Mouse (Mus musculus) MEL (cell line): Measurements from ENCODE around the gene Pmfbp1. TPM values are rescaled to one million over a fixed set of nuclear protein-coding genes. Genes with fewer than 3 reads are reported as not detected.

Experiments
- DNase-seq: peaks from one replicate; pipeline ENCODE4 v3.0.0; 2011; ENCODE audit warnings: low read depth, low spot score
- H3K27ac ChIP-seq: 2 replicates; pipeline ENCODE4 v1.5.1; 2012; ENCODE audit warnings: low read depth, mild to moderate bottlenecking, control low read depth, low read length, moderate library complexity; ENCODE audit not compliant: control insufficient read depth
- H3K27me3 ChIP-seq, 2 experiments: fragments of 150-350 bp in 1 of 2; sonication (generic) in 1 of 2; 2 replicates each; pipeline ENCODE4 v1.6.1; 2012; ENCODE audit warnings: low read length in 2 of 2, mild to moderate bottlenecking in 2 of 2, improper control_type of control experiment in 1 of 2, moderate library complexity in 1 of 2; ENCODE audit not compliant: insufficient read depth in 2 of 2, control insufficient read depth in 1 of 2
- H3K36me3 ChIP-seq, 2 experiments: 2 replicates each; pipeline ENCODE4 v1.6.1; 2012 to 2014; ENCODE audit warnings: low read length in 2 of 2, improper control_type of control experiment in 1 of 2, inconsistent platforms in 1 of 2, mild to moderate bottlenecking in 1 of 2; ENCODE audit not compliant: insufficient read depth in 2 of 2, control insufficient read depth in 1 of 2
- H3K4me1 ChIP-seq, 2 experiments: fragments of 150-350 bp in 1 of 2; sonication (generic) in 1 of 2; 2 replicates each; pipeline ENCODE4 v1.6.1; 2012; ENCODE audit warnings: low read length in 2 of 2, improper control_type of control experiment in 1 of 2, mild to moderate bottlenecking in 1 of 2; ENCODE audit not compliant: insufficient read depth in 2 of 2, control insufficient read depth in 1 of 2
- H3K4me3 ChIP-seq, 2 experiments: fragments of 150-350 bp in 1 of 2; sonication (generic) in 1 of 2; 2 replicates each; pipeline ENCODE4 v1.5.1; 2012; ENCODE audit warnings: low read depth in 2 of 2, low read length in 2 of 2, mild to moderate bottlenecking in 2 of 2, moderate library complexity in 2 of 2, control low read depth in 1 of 2, improper control_type of control experiment in 1 of 2; ENCODE audit not compliant: control insufficient read depth in 1 of 2, insufficient read depth in 1 of 2
- H3K79me2 ChIP-seq: 2 replicates; pipeline ENCODE4 v1.6.1; 2012; ENCODE audit warnings: mild to moderate bottlenecking, low read length, moderate library complexity; ENCODE audit not compliant: control insufficient read depth, poor library complexity, insufficient read depth
- H3K9ac ChIP-seq: 2 replicates; pipeline ENCODE4 v1.6.1; 2012; ENCODE audit warnings: low read depth, mild to moderate bottlenecking, control low read depth, low read length, moderate library complexity; ENCODE audit not compliant: control insufficient read depth, poor library complexity, severe bottlenecking
- H3K9me3 ChIP-seq: fragments of 150-350 bp; sonication (generic); replicated peaks from 2 replicates; pipeline ENCODE4 v1.6.1; 2012; ENCODE audit warnings: mild to moderate bottlenecking, low read length, improper control_type of control experiment, moderate library complexity; ENCODE audit not compliant: insufficient read depth
- CHD1 ChIP-seq: IDR thresholded peaks from 2 replicates; pipeline ENCODE4 v1.6.1; 2012; ENCODE audit warnings: low read depth, mild to moderate bottlenecking, inconsistent platforms, low read length, improper control_type of control experiment
- CHD2 ChIP-seq: IDR thresholded peaks from 2 replicates; pipeline ENCODE4 v1.6.1; 2011; ENCODE audit warnings: low read length, improper control_type of control experiment
- CTCF ChIP-seq, 3 experiments: IDR thresholded peaks in 2 of 3; conservative IDR thresholded peaks in 1 of 3; 2 replicates each; pipeline ENCODE4 v1.5.1; 2011 to 2012; ENCODE audit warnings: low read length in 3 of 3, low read depth in 2 of 3, mild to moderate bottlenecking in 2 of 3, improper control_type of control experiment in 1 of 3, inconsistent platforms in 1 of 3, mixed read lengths in 1 of 3, moderate library complexity in 1 of 3; ENCODE audit not compliant: control insufficient read depth in 1 of 3, insufficient read depth in 1 of 3, poor library complexity in 1 of 3, severe bottlenecking in 1 of 3
- ELF1 ChIP-seq: IDR thresholded peaks from 2 replicates; pipeline ENCODE4 v1.6.1; 2014; ENCODE audit warnings: low read depth, mild to moderate bottlenecking, inconsistent platforms, low read length, improper control_type of control experiment, moderate library complexity
- ETS1 ChIP-seq: IDR thresholded peaks from 2 replicates; pipeline ENCODE4 v1.6.1; 2012; ENCODE audit warnings: low read depth, mild to moderate bottlenecking, inconsistent platforms, low read length, improper control_type of control experiment, moderate library complexity
- HCFC1 ChIP-seq: IDR thresholded peaks from 2 replicates; pipeline ENCODE4 v1.6.1; 2012; ENCODE audit warnings: low read depth, mild to moderate bottlenecking, inconsistent platforms, low read length, improper control_type of control experiment, moderate library complexity
- MYB ChIP-seq: IDR thresholded peaks from 2 replicates; pipeline ENCODE4 v1.6.1; 2011; ENCODE audit warnings: mild to moderate bottlenecking, low read depth, low read length, improper control_type of control experiment
- MYC ChIP-seq: IDR thresholded peaks from 2 replicates; pipeline ENCODE4 v1.6.1; 2011; ENCODE audit warnings: low read depth, mild to moderate bottlenecking, low read length, improper control_type of control experiment, moderate library complexity
- POLR2A ChIP-seq, 2 experiments: IDR thresholded peaks; 2 replicates each; pipeline ENCODE4 v1.6.1; 2011 to 2012; ENCODE audit warnings: low read length in 2 of 2, mild to moderate bottlenecking in 2 of 2, control low read depth in 1 of 2, improper control_type of control experiment in 1 of 2, low read depth in 1 of 2, moderate library complexity in 1 of 2; ENCODE audit not compliant: control insufficient read depth in 1 of 2, insufficient read depth in 1 of 2, poor library complexity in 1 of 2
- POLR2AphosphoS5 ChIP-seq: IDR thresholded peaks from 2 replicates; pipeline ENCODE4 v1.6.1; 2012; ENCODE audit warnings: low read depth, borderline replicate concordance, mild to moderate bottlenecking, inconsistent platforms, low read length, moderate library complexity, mixed read lengths
- RAD21 ChIP-seq: IDR thresholded peaks from 2 replicates; pipeline ENCODE4 v1.6.1; 2011; ENCODE audit warnings: mild to moderate bottlenecking, low read depth, low read length, improper control_type of control experiment
- RCOR1 ChIP-seq: IDR thresholded peaks from 2 replicates; pipeline ENCODE4 v1.6.1; 2012; ENCODE audit warnings: low read depth, mild to moderate bottlenecking, inconsistent platforms, low read length, improper control_type of control experiment
- SMC3 ChIP-seq: IDR thresholded peaks from 2 replicates; pipeline ENCODE4 v1.6.1; 2011; ENCODE audit warnings: low read depth, low read length, improper control_type of control experiment
- TAL1 ChIP-seq: IDR thresholded peaks from 2 replicates; pipeline ENCODE4 v1.6.1; 2012; ENCODE audit warnings: mild to moderate bottlenecking, inconsistent platforms, low read length, moderate library complexity, mixed read lengths
- TBP ChIP-seq: IDR thresholded peaks from 2 replicates; pipeline ENCODE4 v1.8.0; 2011; ENCODE audit warnings: low read depth, low read length, improper control_type of control experiment
- TCF12 ChIP-seq: IDR thresholded peaks from 2 replicates; pipeline ENCODE4 v1.6.1; 2014; ENCODE audit warnings: low read depth, mild to moderate bottlenecking, inconsistent platforms, low read length, improper control_type of control experiment, moderate library complexity
- UBTF ChIP-seq: IDR thresholded peaks from 2 replicates; pipeline ENCODE4 v1.6.1; 2012; ENCODE audit warnings: low read depth, mild to moderate bottlenecking, inconsistent platforms, low read length, improper control_type of control experiment, moderate library complexity, borderline replicate concordance; ENCODE audit not compliant: insufficient read depth
- ZKSCAN1 ChIP-seq: IDR thresholded peaks from 2 replicates; pipeline ENCODE4 v1.6.1; 2012; ENCODE audit warnings: low read depth, mild to moderate bottlenecking, inconsistent platforms, low read length, improper control_type of control experiment, moderate library complexity
- ZNF384 ChIP-seq: IDR thresholded peaks from 2 replicates; pipeline ENCODE4 v1.6.1; 2012; ENCODE audit warnings: low read depth, mild to moderate bottlenecking, inconsistent platforms, low read length, improper control_type of control experiment
- polyA plus RNA-seq, 2 experiments: library from polyadenylated mRNA; stranded (reverse) in 1 of 2; unstranded in 1 of 2; fragments of >175 nt in 1 of 2; fragments of >200 nt in 1 of 2; gene quantifications; 2 replicates each; pipeline versions ENCODE4 v1.2.1 to v1.2.4; 2012; ENCODE audit warnings: low replicate concordance in 2 of 2, low read depth in 1 of 2; ENCODE audit not compliant: insufficient read length in 2 of 2, insufficient read depth in 1 of 2, missing spikeins in 1 of 2
- total RNA-seq: library from RNA; depleted of rRNA; stranded (reverse); fragments of 300-350 nt; gene quantifications from 2 replicates; pipeline ENCODE4 v1.2.3, GENCODE M21; 2012

The Pmfbp1 gene
- total and polyA plus RNA-seq, 3 experiments, result 0.23 to 0.40 TPM; not detected in 1

GRCm38 (mm10) chr8:109565498-109566333 lies 71.9 kb downstream of the Pmfbp1 start, which contains the start of the genes Dhx38 and Txnl4b (continued):
- peak; percentile 86 for TF ChIP-seq TBP
- TF ChIP-seq RAD21, result no peak
- peak; percentile 82 for TF ChIP-seq MYC
- 0 out of 2 replicates have a peak, but pooled peaks have one; percentile 29 for TF ChIP-seq RCOR1
- peak; percentile 49; the same call in 1 of the 2 replicates for TF ChIP-seq TCF12
- TF ChIP-seq, all 39 proteins: peak for 25

- no peaks in the 10 kb centered on the region for H3K27me3 ChIP-seq
- peaks cover 0 to 9% of the 10 kb centered on the region in 2 experiments; a peak in 2 of 4 replicates for H3K4me1 ChIP-seq
- H3K79me2 ChIP-seq, result no peaks in the 10 kb centered on the region
- H3K9ac ChIP-seq, result no peak overlapping the region
- H3K9me3 ChIP-seq, result no peaks in the 10 kb centered on the region
- H3K4me3 ChIP-seq, result no peak overlapping the region
- peaks cover 0 to 4% of the 10 kb centered on the region in 2 experiments; a peak in 2 of 4 replicates for H3K36me3 ChIP-seq
- no peak overlapping the region for H3K27ac ChIP-seq
- DNase-seq, result no peak
- TF ChIP-seq ZKSCAN1 (no peak), HCFC1 (no peak), ZNF384 (no peak), CHD1 (no peak), SMC3 (no peak), CTCF (IDR thresholded peaks at IDR 0.05 in 2 of 3, conservative IDR thresholded peaks at IDR 0.05 in 1 of 3; ENCODE audit: control insufficient read depth in 1 of 3, insufficient read depth in 1 of 3, low read depth in 2 of 3, low read length in 3 of 3, poor library complexity in 1 of 3, severe bottlenecking in 1 of 3) (no peak), ELF1 (no peak), MYB (no peak), POLR2AphosphoS5 (no peak), CHD2 (no peak), ETS1 (no peak), UBTF (no peak), MYC (no peak), POLR2A (IDR thresholded peaks at IDR 0.05; ENCODE audit: control insufficient read depth in 1 of 2, insufficient read depth in 1 of 2, low read depth in 1 of 2, low read length in 2 of 2, poor library complexity in 1 of 2) (no peak), TAL1 (no peak)
Observed at GRCm38 (mm10) chr8:109571139-109571538, 77.3 kb downstream of the Pmfbp1 start.
